Mouse (Mus musculus) C2C12 (cell line): ENCODE measurements around the gene Olfr15.

Experiments
- CTCF ChIP-seq: IDR thresholded peaks from one replicate; pipeline ENCODE4 v1.5.1; 2011; ENCODE audit not compliant: control insufficient read depth, insufficient read depth, insufficient read length
- MYOD1 ChIP-seq: IDR thresholded peaks from one replicate; pipeline ENCODE4 v1.6.1; 2011; ENCODE audit warnings: low read depth; ENCODE audit not compliant: control insufficient read depth, insufficient read length
- USF1 ChIP-seq: IDR thresholded peaks from one replicate; pipeline ENCODE4 v1.6.1; 2011; ENCODE audit warnings: low read depth, mild to moderate bottlenecking, control low read depth, moderate library complexity

DNA sequence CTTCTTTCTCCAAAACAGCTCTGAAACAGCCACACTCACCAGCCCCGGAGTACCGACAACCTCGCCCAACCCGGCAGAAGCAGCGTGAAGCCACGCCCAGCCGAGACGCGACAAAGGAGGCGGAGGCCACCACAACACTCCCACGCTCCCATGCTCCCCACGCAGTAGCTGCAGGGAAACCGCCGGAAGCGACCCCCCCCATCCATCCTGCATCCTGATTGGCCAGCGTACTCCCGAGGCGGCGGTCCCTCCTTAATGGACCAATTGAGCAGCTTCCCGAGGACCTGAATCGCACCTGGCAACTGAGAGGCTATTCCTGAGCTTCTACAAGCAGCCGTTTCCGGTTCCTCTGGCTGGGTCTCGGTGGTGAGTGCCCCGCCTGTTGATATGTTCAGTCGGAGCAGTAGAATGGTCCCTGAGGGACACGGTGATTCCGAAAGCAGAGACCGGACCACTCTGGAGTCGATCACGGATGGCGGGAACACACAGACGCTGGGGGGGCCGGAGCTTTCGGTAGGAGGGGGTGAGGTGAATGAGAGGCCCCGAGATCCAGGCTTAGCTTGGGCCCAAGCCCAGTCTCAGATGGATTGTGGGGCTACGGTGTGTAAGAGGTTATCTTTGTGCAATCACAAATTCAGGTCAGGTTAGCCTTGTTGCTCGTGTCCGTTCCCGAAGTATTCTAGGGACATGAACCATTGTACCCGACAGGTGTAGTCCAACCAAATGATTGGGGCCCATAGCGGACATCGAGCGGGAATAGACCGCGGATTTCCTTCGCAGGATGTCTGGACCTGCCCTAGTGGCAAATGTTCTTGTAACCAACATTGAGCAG, 41.8 kb downstream of the Olfr15 start, which contains the start of gene Naa60:
- TF ChIP-seq CTCF (no peak), USF1 (no peak), MYOD1 (no peak)
